Mouse (Mus musculus): ENCODE measurements around the gene Adora1. TPM values are rescaled to one million over a fixed set of nuclear protein-coding genes. Genes with fewer than 3 reads are reported as not detected.

Adora1 gene
- polyA plus RNA-seq, 1 experiment from 2014 or later: 0.84 TPM

DNA sequence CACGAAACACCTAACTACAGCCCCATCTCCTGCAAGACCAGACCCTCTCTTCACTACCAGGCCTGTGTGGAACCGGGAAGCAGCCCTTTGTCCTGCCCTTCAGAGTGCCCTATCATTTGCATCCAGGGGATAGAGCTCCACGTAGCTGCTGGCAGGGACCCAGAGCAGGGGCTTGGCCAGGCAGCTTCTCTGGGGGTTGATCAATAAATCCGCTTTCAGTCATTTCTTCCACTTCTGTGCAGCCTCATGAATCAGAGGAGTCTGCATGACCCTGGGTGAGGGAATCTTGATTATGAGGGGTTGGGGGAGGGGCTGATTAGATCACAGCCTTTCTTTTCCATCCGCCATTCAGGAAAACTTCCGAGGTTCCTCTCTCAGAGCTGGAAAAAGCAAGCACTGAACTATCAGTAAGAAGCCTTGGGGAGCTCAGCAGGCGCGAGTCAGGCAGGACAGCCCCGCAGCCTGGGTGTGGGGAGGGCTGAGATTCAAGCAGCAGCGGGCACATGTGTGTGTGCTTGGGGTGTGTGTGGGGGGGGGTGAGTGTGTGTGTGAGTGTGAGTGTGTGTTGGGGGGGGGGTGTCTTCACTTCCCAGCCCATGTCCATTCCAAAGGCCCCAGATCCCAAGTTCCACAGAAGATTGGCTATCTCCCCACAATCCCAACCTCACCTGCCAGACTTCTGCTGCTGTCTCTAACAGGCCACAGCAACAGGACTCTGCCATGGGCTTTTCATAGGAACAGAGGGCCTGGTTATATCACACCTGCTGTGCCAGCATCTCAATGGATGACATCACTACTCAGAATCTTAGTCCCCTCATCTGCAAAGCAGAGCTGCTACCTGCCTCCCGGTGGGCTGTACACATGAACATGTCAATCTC, 19.2 kb downstream of the Adora1 start:
- H3K9me3 ChIP-seq (ENCODE audit: control insufficient read depth, low read length): no peaks in the 10 kb centered on the region
- peak; percentile 44; the same call in 1 of the 2 replicates for ATAC-seq (replicated peaks; ENCODE audit: low FRiP score)
- H3K27me3 ChIP-seq (ENCODE audit: control insufficient read depth, insufficient read depth, low read length): peaks cover under 1% of the 10 kb centered on the region; the same call in 1 of the 2 replicates
- no peak overlapping the region for H3K4me3 ChIP-seq (ENCODE audit: low read depth, low read length)
- DNase-seq (ENCODE audit: low spot score): no peak
- no peak overlapping the region for H3K27ac ChIP-seq (ENCODE audit: low read depth, low read length)
- no peaks in the 10 kb centered on the region for H3K36me3 ChIP-seq (ENCODE audit: control insufficient read depth, insufficient read depth, low read length)
- peaks cover 7% of the 10 kb centered on the region; the same call in 1 of the 2 replicates for H3K4me1 ChIP-seq (replicated peaks; ENCODE audit: control insufficient read depth, insufficient read depth, low read length)
- H3K4me2 ChIP-seq (ENCODE audit: low read depth, low read length, severe bottlenecking): no peak overlapping the region
- no peak overlapping the region; the same call in 1 of the 2 replicates for H3K9ac ChIP-seq (ENCODE audit: low read length)
- 20% methylated on average over 11 of the region's 11 CpGs for WGBS

DNA sequence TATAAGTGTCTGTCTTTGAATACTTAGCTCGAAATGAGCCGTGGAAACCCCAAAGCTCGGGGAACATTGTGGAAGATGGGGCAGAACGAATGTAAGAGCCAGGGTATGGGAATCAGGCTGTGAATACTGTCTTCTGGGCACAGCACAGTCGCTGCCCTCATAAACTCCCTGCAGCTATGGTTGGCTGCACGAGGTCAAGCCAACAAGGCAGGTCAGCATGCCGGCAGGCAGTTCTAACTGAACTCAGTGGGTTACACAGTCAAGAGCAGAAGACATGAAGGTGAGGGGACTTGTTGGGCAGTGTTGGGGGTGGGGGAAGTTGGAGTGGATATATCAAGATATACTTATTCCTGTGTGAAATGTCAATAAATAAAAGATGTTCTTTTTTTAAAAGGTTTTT, 20.2 kb downstream of the Adora1 start:
- DNase-seq (ENCODE audit: low spot score) (no peak), ATAC-seq (replicated peaks; ENCODE audit: low FRiP score) (no peak)
- Histone ChIP-seq H3K4me1 (replicated peaks; ENCODE audit: control insufficient read depth, insufficient read depth, low read length) (peaks cover 7% of the 10 kb centered on the region; the same call in 1 of the 2 replicates), H3K27ac (ENCODE audit: low read depth, low read length) (no peak overlapping the region), H3K9me3 (ENCODE audit: control insufficient read depth, low read length) (no peaks in the 10 kb centered on the region), H3K4me2 (ENCODE audit: low read depth, low read length, severe bottlenecking) (no peak overlapping the region), H3K27me3 (ENCODE audit: control insufficient read depth, insufficient read depth, low read length) (peaks cover 5% of the 10 kb centered on the region; the same call in 1 of the 2 replicates), H3K36me3 (ENCODE audit: control insufficient read depth, insufficient read depth, low read length) (no peaks in the 10 kb centered on the region), H3K9ac (ENCODE audit: low read length) (no peak overlapping the region), H3K4me3 (ENCODE audit: low read depth, low read length) (no peak overlapping the region)
- 56% methylated on average over 7 of the region's 7 CpGs for WGBS

DNA sequence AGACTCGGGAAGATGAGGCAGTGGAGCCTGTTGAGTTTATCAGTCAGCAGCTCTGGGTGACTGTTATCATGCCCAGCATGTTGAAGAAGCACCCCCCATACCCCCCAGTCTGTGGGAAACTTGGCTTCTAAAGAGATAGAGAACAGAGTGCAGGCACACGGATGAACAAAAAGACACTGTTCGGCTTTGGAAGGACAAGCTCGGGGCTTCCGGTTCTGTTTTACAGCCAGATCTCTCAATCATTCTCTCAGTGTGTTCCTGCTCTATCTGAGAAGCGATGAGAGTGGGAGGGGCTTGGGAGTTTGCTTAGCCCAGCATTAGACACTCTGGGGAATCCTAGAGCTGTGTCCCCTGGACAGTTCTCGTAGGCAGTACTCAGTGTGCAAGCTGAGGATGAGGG, 21.8 kb downstream of the Adora1 start:
- peaks cover 7% of the 10 kb centered on the region; the same call in 1 of the 2 replicates for H3K4me1 ChIP-seq (replicated peaks; ENCODE audit: control insufficient read depth, insufficient read depth, low read length)

DNA sequence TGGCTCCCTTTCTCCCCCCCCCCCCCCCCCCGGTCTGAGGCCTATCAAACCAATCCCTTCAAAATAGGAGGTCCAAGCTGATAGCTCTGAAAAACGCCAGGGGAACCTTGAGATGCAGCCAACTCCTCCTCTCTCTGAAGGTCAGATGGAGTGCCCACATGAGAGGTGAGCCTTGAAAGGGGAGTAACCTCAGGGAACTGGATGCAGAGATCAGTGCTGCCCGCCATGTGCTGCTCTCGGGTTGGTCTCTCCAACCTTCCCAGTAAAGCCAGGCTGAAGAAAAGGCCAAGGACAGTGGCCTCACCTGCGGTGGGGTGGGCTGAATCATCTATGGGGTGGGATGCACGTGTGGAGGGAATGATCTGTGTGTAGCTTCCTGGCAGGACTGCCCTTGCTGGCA, 22.9 kb downstream of the Adora1 start:
- Histone ChIP-seq H3K27ac (ENCODE audit: low read depth, low read length) (no peak overlapping the region), H3K27me3 (ENCODE audit: control insufficient read depth, insufficient read depth, low read length) (peaks cover 5% of the 10 kb centered on the region; the same call in 1 of the 2 replicates), H3K4me2 (ENCODE audit: low read depth, low read length, severe bottlenecking) (no peak overlapping the region), H3K36me3 (ENCODE audit: control insufficient read depth, insufficient read depth, low read length) (no peaks in the 10 kb centered on the region), H3K4me1 (replicated peaks; ENCODE audit: control insufficient read depth, insufficient read depth, low read length) (peaks cover 7% of the 10 kb centered on the region; the same call in 1 of the 2 replicates), H3K9ac (ENCODE audit: low read length) (no peak overlapping the region), H3K4me3 (ENCODE audit: low read depth, low read length) (no peak overlapping the region), H3K9me3 (ENCODE audit: control insufficient read depth, low read length) (no peaks in the 10 kb centered on the region)
- DNase-seq (ENCODE audit: low spot score) (no peak), ATAC-seq (replicated peaks; ENCODE audit: low FRiP score) (no peak)
- 71% methylated on average over 5 of the region's 6 CpGs for WGBS

More for the DNA sequence above, 21.8 kb downstream of the Adora1 start:
- no peaks in the 10 kb centered on the region for H3K36me3 ChIP-seq (ENCODE audit: control insufficient read depth, insufficient read depth, low read length)
- ATAC-seq (replicated peaks; ENCODE audit: low FRiP score): no peak
- DNase-seq (ENCODE audit: low spot score): no peak
- no peaks in the 10 kb centered on the region for H3K9me3 ChIP-seq (ENCODE audit: control insufficient read depth, low read length)
- H3K9ac ChIP-seq (ENCODE audit: low read length): no peak overlapping the region
- no peak overlapping the region for H3K4me2 ChIP-seq (ENCODE audit: low read depth, low read length, severe bottlenecking)
- no peak overlapping the region for H3K4me3 ChIP-seq (ENCODE audit: low read depth, low read length)
- H3K27ac ChIP-seq (ENCODE audit: low read depth, low read length): no peak overlapping the region
- peaks cover 5% of the 10 kb centered on the region; the same call in 1 of the 2 replicates for H3K27me3 ChIP-seq (ENCODE audit: control insufficient read depth, insufficient read depth, low read length)
- WGBS: 85% methylated on average over 7 of the region's 7 CpGs

DNA sequence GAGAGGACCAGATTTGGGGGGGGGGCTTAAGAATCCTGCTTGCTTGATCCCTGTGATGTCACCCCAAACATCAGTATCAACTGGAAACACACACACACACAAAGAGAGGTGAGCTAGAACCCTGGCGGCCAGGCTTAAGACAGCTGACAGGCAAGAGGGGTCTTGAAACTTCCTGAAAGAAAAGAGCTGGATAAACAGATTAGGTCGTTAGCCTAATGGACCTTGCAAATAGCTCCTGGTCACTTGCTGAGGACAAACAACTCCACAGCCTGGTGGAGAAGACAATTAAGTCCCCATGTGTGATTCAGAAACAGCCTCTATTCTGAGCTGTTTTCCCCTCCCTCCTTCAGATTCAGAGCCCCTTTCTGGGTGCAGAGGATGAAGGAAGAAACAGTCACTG, 23.6 kb downstream of the Adora1 start:
- no peak for ATAC-seq (replicated peaks; ENCODE audit: low FRiP score)
- H3K4me1 ChIP-seq (replicated peaks; ENCODE audit: control insufficient read depth, insufficient read depth, low read length): peaks cover 7% of the 10 kb centered on the region; the same call in 1 of the 2 replicates
- WGBS: 2% methylated on average over 2 of the region's 2 CpGs
- H3K9ac ChIP-seq (ENCODE audit: low read length): no peak overlapping the region
- H3K27me3 ChIP-seq (ENCODE audit: control insufficient read depth, insufficient read depth, low read length): peaks cover 5% of the 10 kb centered on the region; the same call in 1 of the 2 replicates
- H3K36me3 ChIP-seq (ENCODE audit: control insufficient read depth, insufficient read depth, low read length): no peaks in the 10 kb centered on the region
- DNase-seq (ENCODE audit: low spot score): no peak
- H3K4me2 ChIP-seq (ENCODE audit: low read depth, low read length, severe bottlenecking): no peak overlapping the region
- no peaks in the 10 kb centered on the region for H3K9me3 ChIP-seq (ENCODE audit: control insufficient read depth, low read length)
- no peak overlapping the region for H3K27ac ChIP-seq (ENCODE audit: low read depth, low read length)
- H3K4me3 ChIP-seq (ENCODE audit: low read depth, low read length): no peak overlapping the region

DNA sequence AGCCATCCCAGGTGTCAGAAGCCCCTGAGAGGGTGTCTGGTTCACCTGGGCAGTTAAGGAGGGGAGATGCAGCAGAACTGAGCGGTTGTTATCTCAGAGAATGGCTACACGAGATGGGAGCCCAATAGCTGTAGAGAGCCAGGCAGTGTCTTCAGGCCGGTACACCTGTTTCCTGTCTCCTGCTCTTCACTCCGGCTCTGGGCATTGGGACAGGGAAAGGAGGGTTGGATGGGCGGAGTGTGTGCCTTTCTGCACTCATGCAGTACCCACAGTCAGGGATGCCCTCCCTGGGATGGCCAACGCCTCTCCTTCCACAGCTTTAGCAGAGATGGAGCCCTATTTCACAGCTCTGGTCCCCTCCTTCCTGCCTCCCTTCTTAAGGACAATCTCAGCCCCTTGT, 24.2 kb downstream of the Adora1 start:
- ATAC-seq (replicated peaks; ENCODE audit: low FRiP score) (no peak), DNase-seq (ENCODE audit: low spot score) (no peak)
- no peak overlapping the region for H3K27ac ChIP-seq (ENCODE audit: low read depth, low read length)
- H3K36me3 ChIP-seq (ENCODE audit: control insufficient read depth, insufficient read depth, low read length): no peaks in the 10 kb centered on the region
- no peak overlapping the region for H3K4me3 ChIP-seq (ENCODE audit: low read depth, low read length)
- no peak overlapping the region for H3K9ac ChIP-seq (ENCODE audit: low read length)
- WGBS: 72% methylated on average over 6 of the region's 6 CpGs
- no peak overlapping the region for H3K4me2 ChIP-seq (ENCODE audit: low read depth, low read length, severe bottlenecking)
- H3K4me1 ChIP-seq (replicated peaks; ENCODE audit: control insufficient read depth, insufficient read depth, low read length): peaks cover 5% of the 10 kb centered on the region; the same call in 1 of the 2 replicates
- H3K9me3 ChIP-seq (ENCODE audit: control insufficient read depth, low read length): no peaks in the 10 kb centered on the region
- H3K27me3 ChIP-seq (ENCODE audit: control insufficient read depth, insufficient read depth, low read length): peaks cover 5% of the 10 kb centered on the region; the same call in 1 of the 2 replicates

DNA sequence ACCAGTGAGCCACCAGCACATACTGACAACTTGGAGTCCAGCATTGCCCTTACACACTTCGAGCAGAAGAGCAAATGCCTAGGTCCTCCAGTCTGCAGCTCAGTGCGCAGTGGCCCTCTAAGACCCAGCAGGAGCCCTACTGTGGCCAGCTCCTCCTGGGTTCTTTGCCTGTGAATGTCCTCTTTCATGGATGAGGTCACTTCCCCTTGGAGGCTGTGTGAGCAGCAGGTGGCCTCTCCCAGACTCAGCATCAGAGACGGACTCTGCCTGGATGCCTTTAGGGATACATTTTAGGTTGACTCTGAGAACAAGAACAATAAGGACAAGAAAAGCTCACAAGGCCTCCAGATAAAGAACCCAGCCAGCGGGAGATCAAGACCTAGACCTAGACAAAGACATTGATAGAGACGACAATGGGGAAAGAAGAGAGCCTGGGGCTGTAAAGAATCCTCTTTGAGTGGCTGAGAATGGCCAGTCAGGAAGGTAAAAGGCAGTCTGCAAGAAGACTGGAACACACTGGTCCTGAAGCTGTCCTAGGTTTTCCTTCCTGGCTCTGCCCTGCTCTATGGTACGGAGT, 25.0 kb downstream of the Adora1 start:
- Histone ChIP-seq H3K27ac (ENCODE audit: low read depth, low read length) (no peak overlapping the region), H3K36me3 (ENCODE audit: control insufficient read depth, insufficient read depth, low read length) (no peaks in the 10 kb centered on the region), H3K9ac (ENCODE audit: low read length) (no peak overlapping the region), H3K4me1 (replicated peaks; ENCODE audit: control insufficient read depth, insufficient read depth, low read length) (no peaks in the 10 kb centered on the region), H3K4me2 (ENCODE audit: low read depth, low read length, severe bottlenecking) (no peak overlapping the region), H3K9me3 (ENCODE audit: control insufficient read depth, low read length) (no peaks in the 10 kb centered on the region), H3K4me3 (ENCODE audit: low read depth, low read length) (no peak overlapping the region), H3K27me3 (ENCODE audit: control insufficient read depth, insufficient read depth, low read length) (peaks cover 5% of the 10 kb centered on the region; the same call in 1 of the 2 replicates)
- no peak for DNase-seq (ENCODE audit: low spot score)
- WGBS: 40% methylated on average over 6 of the region's 6 CpGs
- ATAC-seq (replicated peaks; ENCODE audit: low FRiP score): no peak

DNA sequence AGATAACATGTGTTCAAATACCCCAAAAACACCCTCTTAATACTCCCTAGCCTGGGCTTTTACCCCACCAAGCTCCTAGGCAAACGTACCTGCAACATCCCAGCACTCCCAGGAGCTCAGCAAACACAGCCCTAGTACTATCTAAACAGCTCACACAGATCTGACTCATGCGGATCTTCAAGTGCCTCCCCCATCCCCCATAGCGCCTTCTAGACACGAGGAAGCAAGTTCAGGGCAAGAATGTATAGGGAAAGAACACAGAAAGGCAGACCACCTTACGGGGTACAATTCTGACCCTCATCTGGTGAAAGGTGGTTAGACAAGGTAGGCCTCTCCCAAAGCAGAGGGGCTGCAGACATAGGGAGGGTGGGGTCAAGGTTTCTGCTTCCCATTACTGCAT, 29.1 kb downstream of the Adora1 start:
- no peaks in the 10 kb centered on the region for H3K9me3 ChIP-seq (ENCODE audit: control insufficient read depth, low read length)
- ATAC-seq (replicated peaks; ENCODE audit: low FRiP score) (no peak), DNase-seq (ENCODE audit: low spot score) (no peak)
- H3K36me3 ChIP-seq (ENCODE audit: control insufficient read depth, insufficient read depth, low read length): no peaks in the 10 kb centered on the region
- H3K27ac ChIP-seq (ENCODE audit: low read depth, low read length): no peak overlapping the region
- no peak overlapping the region for H3K4me2 ChIP-seq (ENCODE audit: low read depth, low read length, severe bottlenecking)
- no peak overlapping the region for H3K4me3 ChIP-seq (ENCODE audit: low read depth, low read length)
- H3K27me3 ChIP-seq (ENCODE audit: control insufficient read depth, insufficient read depth, low read length): peaks cover 5% of the 10 kb centered on the region; the same call in 1 of the 2 replicates
- no peak overlapping the region for H3K9ac ChIP-seq (ENCODE audit: low read length)
- 60% methylated on average over 5 of the region's 5 CpGs for WGBS
- no peaks in the 10 kb centered on the region for H3K4me1 ChIP-seq (replicated peaks; ENCODE audit: control insufficient read depth, insufficient read depth, low read length)
